Comparison of ENCODE assay signal across 15 mouse cellular contexts in the genomic region with DNA sequence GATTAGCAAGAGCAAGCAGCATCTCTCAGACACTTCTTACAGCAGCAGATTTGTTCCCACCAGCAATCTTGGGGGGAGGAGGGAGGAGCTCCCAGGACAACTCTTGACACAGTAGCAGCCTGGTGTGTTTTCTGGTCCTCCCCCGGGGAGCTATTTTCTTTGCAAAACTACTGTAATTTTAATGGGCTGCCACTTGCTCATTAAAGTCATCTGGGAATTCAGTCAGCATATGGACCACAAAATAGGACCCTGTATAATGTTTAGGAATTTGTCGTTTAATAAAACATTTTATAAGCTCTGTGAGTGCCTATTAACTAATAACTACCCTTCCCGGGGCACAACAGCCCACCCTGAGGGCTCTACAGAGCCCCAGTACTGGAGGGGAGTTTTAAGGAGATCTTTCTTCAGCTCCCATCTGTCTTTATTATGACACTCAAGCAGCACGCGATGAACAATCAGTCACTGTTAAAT.
DNase-seq lines count a peak whose midpoint lies in the region; ATAC-seq and TF ChIP-seq lines count a peak whose summit lies in the region.
"Had no signal": no experiment of that assay in that cellular context is flagged by ENCODE, and none has a peak within 500 bp of the region (broad histone marks: within the 10 kb centered on the region; RNA-seq: fewer than 3 reads in every experiment).

No protein-coding gene starts in this region.

- no peak for TF ChIP-seq CTCF in kidney, postnatal 0 days (IDR thresholded peaks at IDR 0.05; ENCODE audit: low read depth)

- ATAC-seq in kidney, postnatal 0 days (replicated peaks; ENCODE audit: low FRiP score, low read depth) = no peak
- peak; percentile 35; the same call in 1 of the 2 replicates for ATAC-seq in forebrain, embryonic 16.5 days
- peak; percentile 75; the same call in 1 of the 2 replicates for ATAC-seq in limb, embryonic 12.5 days (ENCODE audit: insufficient number of reproducible peaks, insufficient read depth, low FRiP score, low TSS enrichment, low read depth)
- ATAC-seq: inflammation-experienced regulatory T-cells, adult 6 months; Patski had no signal

- H3K27ac ChIP-seq in kidney, postnatal 0 days = no peak overlapping the region
- peak overlapping the region; percentile 76 for H3K27ac ChIP-seq in embryonic facial prominence, embryonic 10.5 days (replicated peaks)
- peak overlapping the region; percentile 66 for H3K27ac ChIP-seq in forebrain, embryonic 16.5 days (ENCODE audit: low read length)
- H3K27ac ChIP-seq in limb, embryonic 12.5 days = no peak overlapping the region
- H3K27ac ChIP-seq: liver, embryonic 13.5 days had no signal

- H3K27me3 ChIP-seq in kidney, postnatal 0 days (ENCODE audit: insufficient read depth, low read length) = no peaks in the 10 kb centered on the region
- no peaks in the 10 kb centered on the region for H3K27me3 ChIP-seq in embryonic facial prominence, embryonic 10.5 days (replicated peaks; ENCODE audit: low read depth, poor library complexity, severe bottlenecking)
- no peaks in the 10 kb centered on the region for H3K27me3 ChIP-seq in forebrain, embryonic 16.5 days (replicated peaks; ENCODE audit: control insufficient read depth, insufficient read depth, low read length)
- peaks cover 66% of the 10 kb centered on the region for H3K27me3 ChIP-seq in limb, embryonic 12.5 days
- H3K27me3 ChIP-seq: liver, embryonic 13.5 days; Patski had no signal

- H3K36me3 ChIP-seq in kidney, postnatal 0 days (ENCODE audit: insufficient read depth, low read length) = no peaks in the 10 kb centered on the region
- H3K36me3 ChIP-seq in embryonic facial prominence, embryonic 10.5 days (replicated peaks) = no peaks in the 10 kb centered on the region
- H3K36me3 ChIP-seq in forebrain, embryonic 16.5 days (ENCODE audit: control insufficient read depth, insufficient read depth) = no peaks in the 10 kb centered on the region
- H3K36me3 ChIP-seq in limb, embryonic 12.5 days = no peaks in the 10 kb centered on the region
- H3K36me3 ChIP-seq: liver, embryonic 13.5 days had no signal

- H3K4me2 ChIP-seq in kidney, postnatal 0 days (ENCODE audit: low read length) = no peak overlapping the region
- no peak overlapping the region for H3K4me2 ChIP-seq in forebrain, embryonic 16.5 days (ENCODE audit: low read length)
- H3K4me2 ChIP-seq in limb, embryonic 12.5 days = no peak overlapping the region
- H3K4me2 ChIP-seq: liver, embryonic 13.5 days had no signal

- no peaks in the 10 kb centered on the region for H3K9me3 ChIP-seq in kidney, postnatal 0 days (replicated peaks; ENCODE audit: low read length)
- H3K9me3 ChIP-seq in embryonic facial prominence, embryonic 10.5 days = no peaks in the 10 kb centered on the region
- no peaks in the 10 kb centered on the region for H3K9me3 ChIP-seq in forebrain, embryonic 16.5 days (ENCODE audit: control insufficient read depth, low read length)
- no peaks in the 10 kb centered on the region for H3K9me3 ChIP-seq in limb, embryonic 12.5 days
- H3K9me3 ChIP-seq: liver, embryonic 13.5 days had no signal

- WGBS in kidney, postnatal 0 days = 43% methylated on average over 5 of the region's 5 CpGs
- WGBS in embryonic facial prominence, embryonic 10.5 days = 45% methylated on average over 5 of the region's 5 CpGs
- WGBS in forebrain, embryonic 16.5 days = 11% methylated on average over 5 of the region's 5 CpGs
- 17% methylated on average over 5 of the region's 5 CpGs for WGBS in limb, embryonic 12.5 days

- H3K4me1 ChIP-seq in kidney, postnatal 0 days (replicated peaks; ENCODE audit: insufficient read depth, low read length) = no peaks in the 10 kb centered on the region
- H3K4me1 ChIP-seq in embryonic facial prominence, embryonic 10.5 days = peaks cover 39% of the 10 kb centered on the region
- H3K4me1 ChIP-seq in forebrain, embryonic 16.5 days (replicated peaks; ENCODE audit: control insufficient read depth, insufficient read depth, low read length) = peaks cover 29% of the 10 kb centered on the region
- peaks cover 23% of the 10 kb centered on the region for H3K4me1 ChIP-seq in limb, embryonic 12.5 days (replicated peaks)
- H3K4me1 ChIP-seq: liver, embryonic 13.5 days had no signal

- no peak overlapping the region for H3K4me3 ChIP-seq in kidney, postnatal 0 days (replicated peaks; ENCODE audit: low read depth, low read length)
- no peak overlapping the region for H3K4me3 ChIP-seq in embryonic facial prominence, embryonic 10.5 days
- no peak overlapping the region for H3K4me3 ChIP-seq in forebrain, embryonic 16.5 days (replicated peaks; ENCODE audit: low read length)
- no peak overlapping the region for H3K4me3 ChIP-seq in limb, embryonic 12.5 days (replicated peaks)
- H3K4me3 ChIP-seq: liver, embryonic 13.5 days had no signal

- H3K9ac ChIP-seq in kidney, postnatal 0 days (ENCODE audit: low read depth, low read length) = no peak overlapping the region
- no peak overlapping the region for H3K9ac ChIP-seq in forebrain, embryonic 16.5 days (replicated peaks; ENCODE audit: low read depth, low read length)
- H3K9ac ChIP-seq in limb, embryonic 12.5 days (replicated peaks) = no peak overlapping the region
- H3K9ac ChIP-seq: liver, embryonic 13.5 days had no signal

- DNase-seq in kidney, postnatal 0 days (ENCODE audit: low spot score) = peak; percentile 60
- no peak for DNase-seq in kidney, adult 8-10 months
- DNase-seq in embryonic facial prominence, embryonic 10.5 days (ENCODE audit: low spot score) = no peak
- DNase-seq in frontal cortex, postnatal 14 days (ENCODE audit: low spot score in 2 of 2) = no peak
- no peak for DNase-seq in heart, adult 9 months (ENCODE audit: low spot score in 2 of 2)
- no peak for DNase-seq in urinary bladder, postnatal 14 days (ENCODE audit: low spot score)
- DNase-seq: cerebellum, adult 11-12 months; embryo, embryonic 11 days; kidney, postnatal 14 days; liver, embryonic 13.5 days; thymus, adult 18-20 months had no signal

Comparison
In these comparisons a context has a peak if more than half of its experiments do, and no peak if none do; other contexts are left out.
1. H3K27ac ChIP-seq: peak in embryonic facial prominence, embryonic 10.5 days (single experiment) and forebrain, embryonic 16.5 days (single experiment); none in kidney, postnatal 0 days (single experiment) and limb, embryonic 12.5 days (single experiment).